Mouse (Mus musculus) heart, postnatal 25 days (tissue): ENCODE measurements at regions not wholly inside any gene's neighbourhood (a gene's known extent, or its start where the extent isn't known, plus 50 kb on each side); places are given as distances from the start of the nearest gene placed in this dataset.

Experiments
- DNase-seq: peaks from one replicate; pipeline ENCODE4 v3.0.0; 2022; ENCODE audit warnings: low spot score
- intact Hi-C: fragments of 180-260 bp; cut with DNase I; formaldehyde crosslinking; loops from one replicate; pipeline ENCODE4 v1.15.1; 2025

- no peak for DNase-seq
- intact Hi-C loops = no loop called here
These were observed 55.3 kb upstream of the Ccnd2 start for GRCm38 (mm10) chr6:127207308-127207707.

GRCm38 (mm10) chr6:127213355-127213754 lies 61.4 kb upstream of the Ccnd2 start:
- intact Hi-C loops = no loop called here
- no peak for DNase-seq

GRCm38 (mm10) chr6:127215915-127216314 lies 63.9 kb upstream of the Ccnd2 start:
- intact Hi-C loops = no loop called here

GRCm38 (mm10) chr6:127218634-127219445 lies 66.8 kb upstream of the Ccnd2 start:
- intact Hi-C loops = no loop called here

More at GRCm38 (mm10) chr6:127215915-127216314, 63.9 kb upstream of the Ccnd2 start:
- no peak for DNase-seq

GRCm38 (mm10) chr6:127219446-127219802 lies 67.4 kb upstream of the Ccnd2 start:
- intact Hi-C loops = no loop called here
- DNase-seq = no peak

More at GRCm38 (mm10) chr6:127218634-127219445, 66.8 kb upstream of the Ccnd2 start:
- no peak for DNase-seq

GRCm38 (mm10) chr6:127226242-127226983 lies 74.4 kb upstream of the Ccnd2 start:
- intact Hi-C loops = no loop called here
- DNase-seq = no peak

GRCm38 (mm10) chr6:127236510-127237109 lies 84.6 kb upstream of the Ccnd2 start:
- no peak for DNase-seq
- intact Hi-C loops = no loop called here

GRCm38 (mm10) chr6:127237168-127237567 lies 85.2 kb upstream of the Ccnd2 start:
- no peak for DNase-seq
- intact Hi-C loops = no loop called here

- DNase-seq = no peak
- intact Hi-C loops = no loop called here
These were observed 87.8 kb upstream of the Ccnd2 start for GRCm38 (mm10) chr6:127239529-127240471.

GRCm38 (mm10) chr6:127240472-127241375 lies 88.7 kb upstream of the Ccnd2 start:
- DNase-seq = no peak
- intact Hi-C loops = no loop called here

GRCm38 (mm10) chr6:127241693-127242425 lies 89.9 kb upstream of the Ccnd2 start:
- intact Hi-C loops = no loop called here
- DNase-seq = no peak

- intact Hi-C loops = no loop called here
- DNase-seq = no peak
These were observed 91.0 kb upstream of the Ccnd2 start for GRCm38 (mm10) chr6:127243032-127243431.

- intact Hi-C loops = no loop called here
- DNase-seq = no peak
These were observed 93.9 kb upstream of the Ccnd2 start for GRCm38 (mm10) chr6:127245814-127246440.

GRCm38 (mm10) chr6:127246730-127247129 lies 94.7 kb upstream of the Ccnd2 start:
- no peak for DNase-seq
- intact Hi-C loops = no loop called here

- intact Hi-C loops = no loop called here
- no peak for DNase-seq
These were observed 95.3 kb upstream of the Ccnd2 start for GRCm38 (mm10) chr6:127247343-127247742.

- no peak for DNase-seq
- intact Hi-C loops = no loop called here
These were observed 98.3 kb upstream of the Ccnd2 start for GRCm38 (mm10) chr6:127250181-127250873.
